ENCODE assay signal across 10 mouse cellular contexts in genomic region chr2:19726904-19727303, GRCm38 (mm10).
DNase-seq lines count a peak whose midpoint lies in the region; ATAC-seq and TF ChIP-seq lines count a peak whose summit lies in the region.
"Had no signal": no experiment of that assay in that cellular context is flagged by ENCODE, and none has a peak within 500 bp of the region (broad histone marks: within the 10 kb centered on the region; RNA-seq: fewer than 3 reads in every experiment).

No protein-coding gene starts in this region.

- no peaks in the 10 kb centered on the region for H3K79me3 ChIP-seq in C2C12 (ENCODE audit: low read depth)

- H3K4me1 ChIP-seq in hindbrain, embryonic 10.5 days (replicated peaks), result no peaks in the 10 kb centered on the region
- H3K4me1 ChIP-seq in hindbrain, embryonic 13.5 days (replicated peaks), result no peaks in the 10 kb centered on the region
- H3K4me1 ChIP-seq in embryonic facial prominence, embryonic 11.5 days (ENCODE audit: control insufficient read depth, insufficient read depth, low read length), result no peaks in the 10 kb centered on the region
- H3K4me1 ChIP-seq in kidney, postnatal 0 days (replicated peaks; ENCODE audit: insufficient read depth, low read length), result no peaks in the 10 kb centered on the region
- H3K4me1 ChIP-seq: limb, embryonic 12.5 days; stomach, embryonic 15.5 days had no signal

- no peaks in the 10 kb centered on the region for H3K36me3 ChIP-seq in hindbrain, embryonic 10.5 days
- no peaks in the 10 kb centered on the region for H3K36me3 ChIP-seq in hindbrain, embryonic 13.5 days
- H3K36me3 ChIP-seq in C2C12 (ENCODE audit: control insufficient read depth, insufficient read depth), result no peaks in the 10 kb centered on the region
- no peaks in the 10 kb centered on the region for H3K36me3 ChIP-seq in embryonic facial prominence, embryonic 11.5 days (replicated peaks; ENCODE audit: control insufficient read depth, insufficient read depth, low read depth, low read length)
- H3K36me3 ChIP-seq in kidney, postnatal 0 days (ENCODE audit: insufficient read depth, low read length), result no peaks in the 10 kb centered on the region
- H3K36me3 ChIP-seq: limb, embryonic 12.5 days; stomach, embryonic 15.5 days had no signal

- H3K4me2 ChIP-seq in hindbrain, embryonic 13.5 days, result no peak overlapping the region
- H3K4me2 ChIP-seq in embryonic facial prominence, embryonic 11.5 days (ENCODE audit: low read depth, low read length), result no peak overlapping the region
- no peak overlapping the region for H3K4me2 ChIP-seq in kidney, postnatal 0 days (ENCODE audit: low read length)
- H3K4me2 ChIP-seq: limb, embryonic 12.5 days; stomach, embryonic 15.5 days had no signal

- TF ChIP-seq CTCF in C2C12 (IDR thresholded peaks at IDR 0.05; ENCODE audit: control insufficient read depth, insufficient read depth, insufficient read length), result peak; percentile 49
- peak; percentile 84 for TF ChIP-seq CTCF in kidney, postnatal 0 days (IDR thresholded peaks at IDR 0.05; ENCODE audit: low read depth)

- WGBS in hindbrain, embryonic 10.5 days, result 9% methylated on average over 9 of the region's 9 CpGs
- 9% methylated on average over 9 of the region's 9 CpGs for WGBS in hindbrain, embryonic 13.5 days
- WGBS in embryonic facial prominence, embryonic 11.5 days, result 9% methylated on average over 9 of the region's 9 CpGs
- WGBS in kidney, postnatal 0 days, result 22% methylated on average over 9 of the region's 9 CpGs

- no peak overlapping the region for H3K4me3 ChIP-seq in hindbrain, embryonic 10.5 days
- no peak overlapping the region for H3K4me3 ChIP-seq in hindbrain, embryonic 13.5 days
- H3K4me3 ChIP-seq in C2C12 (ENCODE audit: insufficient read depth, poor library complexity, severe bottlenecking), result no peak overlapping the region
- no peak overlapping the region for H3K4me3 ChIP-seq in embryonic facial prominence, embryonic 11.5 days (ENCODE audit: low read depth, low read length)
- no peak overlapping the region for H3K4me3 ChIP-seq in kidney, postnatal 0 days (replicated peaks; ENCODE audit: low read depth, low read length)
- H3K4me3 ChIP-seq: limb, embryonic 12.5 days; stomach, embryonic 15.5 days had no signal

- no peaks in the 10 kb centered on the region for H3K9me3 ChIP-seq in hindbrain, embryonic 10.5 days
- no peaks in the 10 kb centered on the region for H3K9me3 ChIP-seq in hindbrain, embryonic 13.5 days
- H3K9me3 ChIP-seq in embryonic facial prominence, embryonic 11.5 days (replicated peaks; ENCODE audit: control insufficient read depth, low read length), result no peaks in the 10 kb centered on the region
- no peaks in the 10 kb centered on the region for H3K9me3 ChIP-seq in kidney, postnatal 0 days (replicated peaks; ENCODE audit: low read length)
- H3K9me3 ChIP-seq: limb, embryonic 12.5 days; stomach, embryonic 15.5 days had no signal

- H3K27ac ChIP-seq in hindbrain, embryonic 10.5 days, result no peak overlapping the region
- no peak overlapping the region for H3K27ac ChIP-seq in hindbrain, embryonic 13.5 days
- no peak overlapping the region for H3K27ac ChIP-seq in embryonic facial prominence, embryonic 11.5 days (replicated peaks; ENCODE audit: low read depth, low read length)
- no peak overlapping the region for H3K27ac ChIP-seq in kidney, postnatal 0 days
- H3K27ac ChIP-seq: limb, embryonic 12.5 days; stomach, embryonic 15.5 days had no signal

- peak; percentile 31 for DNase-seq in hindbrain, embryonic 10.5 days (ENCODE audit: low spot score)
- DNase-seq in adrenal gland, postnatal 14 days, result peak; percentile 65
- peak; percentile 63 for DNase-seq in embryonic facial prominence, embryonic 11.5 days (ENCODE audit: low spot score)
- DNase-seq in kidney, postnatal 0 days (ENCODE audit: low spot score), result peak; percentile 41
- peak; percentile 33 for DNase-seq in lung, postnatal 25 days (ENCODE audit: low spot score)
- peak; percentile 61 for DNase-seq in testis, postnatal 10 days (ENCODE audit: low spot score)

- ATAC-seq in hindbrain, embryonic 13.5 days (ENCODE audit: low FRiP score), result no peak
- no peak for ATAC-seq in embryonic facial prominence, embryonic 11.5 days (replicated peaks; ENCODE audit: insufficient number of reproducible peaks, low FRiP score, low TSS enrichment, low read depth)
- ATAC-seq in kidney, postnatal 0 days (replicated peaks; ENCODE audit: low FRiP score, low read depth), result no peak

- H3ac ChIP-seq in C2C12 (ENCODE audit: control insufficient read depth, insufficient read length, low read depth), result no peak overlapping the region

- H3K9ac ChIP-seq in hindbrain, embryonic 13.5 days, result no peak overlapping the region
- H3K9ac ChIP-seq in embryonic facial prominence, embryonic 11.5 days (replicated peaks; ENCODE audit: low read length), result no peak overlapping the region
- H3K9ac ChIP-seq in kidney, postnatal 0 days (ENCODE audit: low read depth, low read length), result no peak overlapping the region
- H3K9ac ChIP-seq: limb, embryonic 12.5 days; stomach, embryonic 15.5 days had no signal

- no peaks in the 10 kb centered on the region for H3K79me2 ChIP-seq in C2C12 (ENCODE audit: control insufficient read depth, insufficient read depth)

- H3K27me3 ChIP-seq in hindbrain, embryonic 10.5 days (ENCODE audit: insufficient read depth, poor library complexity, severe bottlenecking), result no peaks in the 10 kb centered on the region
- H3K27me3 ChIP-seq in hindbrain, embryonic 13.5 days, result no peaks in the 10 kb centered on the region
- no peaks in the 10 kb centered on the region for H3K27me3 ChIP-seq in C2C12 (ENCODE audit: control insufficient read depth, insufficient read depth, insufficient read length)
- no peaks in the 10 kb centered on the region for H3K27me3 ChIP-seq in embryonic facial prominence, embryonic 11.5 days (ENCODE audit: control insufficient read depth, insufficient read depth, low read length)
- H3K27me3 ChIP-seq in kidney, postnatal 0 days (ENCODE audit: insufficient read depth, low read length), result no peaks in the 10 kb centered on the region
- H3K27me3 ChIP-seq: limb, embryonic 12.5 days; stomach, embryonic 15.5 days had no signal

TF ChIP-seq in C2C12, 6 proteins besides CTCF, POLR2A, EP300 and RAD21:
- TF ChIP-seq CEBPB (IDR thresholded peaks at IDR 0.05; ENCODE audit: low read depth), result no peak
- TF ChIP-seq FOSL1 (IDR thresholded peaks at IDR 0.05; ENCODE audit: insufficient read depth, low read length, poor library complexity, severe bottlenecking), result no peak
- no peak for TF ChIP-seq MAX (IDR thresholded peaks at IDR 0.05)
- TF ChIP-seq USF1 (IDR thresholded peaks at IDR 0.05; ENCODE audit: low read depth), result no peak
- TF ChIP-seq MYOG (IDR thresholded peaks at IDR 0.05; ENCODE audit: control insufficient read depth, extremely low read depth, insufficient read length), result no peak
- TF ChIP-seq MYOD1 (IDR thresholded peaks at IDR 0.05; ENCODE audit: control insufficient read depth, insufficient read length, low read depth), result no peak
